Mouse (Mus musculus) E14TG2a.4 (cell line): ENCODE data around the gene Vsig8.

ENCODE experiments used
- CTCF ChIP-seq: conservative IDR thresholded peaks from 2 replicates; pipeline ENCODE4 v1.5.1; 2014; ENCODE audit warnings: low read length
- POU5F1 ChIP-seq: IDR thresholded peaks from 2 replicates; pipeline ENCODE4 v1.6.1; 2014; ENCODE audit warnings: low read length, borderline replicate concordance

DNA sequence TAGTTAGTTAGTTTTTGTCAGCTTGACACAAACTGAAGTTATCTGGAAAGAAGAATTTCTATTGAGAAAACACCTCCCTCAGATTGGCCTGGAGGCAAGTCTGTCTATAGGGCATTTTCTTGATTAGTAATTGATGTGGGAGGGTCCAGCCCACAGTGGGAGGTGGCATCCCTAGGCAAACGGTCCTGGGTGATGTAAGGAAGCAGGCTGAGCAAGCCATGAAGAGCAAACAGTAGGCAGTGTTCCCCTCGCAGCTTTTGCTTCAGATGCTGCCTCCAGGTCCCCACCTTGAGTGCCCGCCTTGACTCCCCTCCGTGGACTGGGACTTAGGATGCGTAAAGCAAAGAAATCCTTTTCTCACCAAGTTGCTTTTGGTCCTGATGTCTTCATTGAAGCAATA, 46.5 kb upstream of the Vsig8 start:
- TF ChIP-seq CTCF (no peak), POU5F1 (no peak)
